Mouse (Mus musculus) midbrain, embryonic 16.5 days (tissue): ENCODE data around the gene Tet1. TPM values are rescaled to one million over a fixed set of nuclear protein-coding genes. Genes with fewer than 3 reads are reported as not detected.

Source experiments
- ATAC-seq: fragments of 200-750 bp; cut with Nextera tagmentation; 2 replicates; pipeline ENCODE4 v1.8.0; 2017; ENCODE audit warnings: moderate TSS enrichment
- H3K27ac ChIP-seq: fragments of 300-500 bp; sonication (generic); 2 replicates; pipeline ENCODE4 v1.5.1; 2014; ENCODE audit warnings: mild to moderate bottlenecking, low read length, mixed read lengths
- H3K27me3 ChIP-seq: fragments of 300-500 bp; sonication (generic); 2 replicates; pipeline ENCODE4 v1.6.1; 2014; ENCODE audit warnings: low read depth, low read length, mixed read lengths; ENCODE audit not compliant: control insufficient read depth, insufficient read depth
- H3K36me3 ChIP-seq: fragments of 300-500 bp; sonication (generic); 2 replicates; pipeline ENCODE4 v1.6.1; 2014; ENCODE audit warnings: mild to moderate bottlenecking, low read length, moderate library complexity, mixed read lengths; ENCODE audit not compliant: control insufficient read depth, insufficient read depth
- H3K4me1 ChIP-seq: fragments of 300-500 bp; sonication (generic); 2 replicates; pipeline ENCODE4 v1.6.1; 2014; ENCODE audit warnings: mild to moderate bottlenecking, low read length, mixed read lengths; ENCODE audit not compliant: control insufficient read depth, insufficient read depth
- H3K4me2 ChIP-seq: fragments of 300-500 bp; sonication (generic); 2 replicates; pipeline ENCODE4 v1.6.1; 2014; ENCODE audit warnings: mild to moderate bottlenecking, low read length, mixed read lengths
- H3K4me3 ChIP-seq: fragments of 300-500 bp; sonication (generic); 2 replicates; pipeline ENCODE4 v1.5.1; 2014; ENCODE audit warnings: low read depth, mild to moderate bottlenecking, low read length, moderate library complexity, mixed read lengths
- H3K9ac ChIP-seq: fragments of 300-500 bp; sonication (generic); 2 replicates; pipeline ENCODE4 v1.6.1; 2014; ENCODE audit warnings: low read depth, low read length, mixed read lengths
- H3K9me3 ChIP-seq: fragments of 300-500 bp; sonication (generic); replicated peaks from 2 replicates; pipeline ENCODE4 v1.6.1; 2014; ENCODE audit warnings: mild to moderate bottlenecking, low read length, mixed read lengths; ENCODE audit not compliant: control insufficient read depth, poor library complexity, severe bottlenecking
- WGBS: fragments of 180-500 bp; shearing (Covaris S2); extraction: QIAGEN DNeasy Blood & Tissue Kit; methylation state at CpG from one replicate; pipeline ENCODE4 v1.1.7; 2014; 5-methylcytosine and 5-hydroxymethylcytosine counted together
- polyA plus RNA-seq: library from polyadenylated mRNA; unstranded; fragments of >200 nt; fragmentation: Nextera tagmentation; extraction: Ambion mirVana; gene quantifications from 2 replicates; pipeline ENCODE4 v1.2.1, GENCODE M21; 2015

Gene Tet1
- polyA plus RNA-seq, 1 experiment from 2014 or later, result 42.4 TPM

DNA sequence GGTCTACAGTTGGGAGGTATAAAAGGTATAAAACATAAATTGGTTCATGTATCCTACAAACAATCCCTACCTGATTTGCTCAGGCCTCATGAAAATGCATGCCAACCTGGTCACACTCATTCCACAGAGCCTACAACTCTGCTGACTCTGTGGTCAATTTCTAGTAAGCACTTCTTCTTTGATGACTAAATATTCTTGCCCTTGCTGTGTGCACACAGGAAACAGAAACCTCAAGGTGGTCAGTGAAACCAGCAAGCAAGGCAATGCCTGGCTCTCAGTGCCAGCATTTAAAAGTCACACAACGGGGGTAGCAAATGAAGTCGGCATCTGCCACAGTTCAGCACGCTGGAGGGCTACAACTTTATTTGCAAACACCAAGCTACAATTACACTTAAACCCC is 45.2 kb downstream of the Tet1 start:
- no peak for ATAC-seq

DNA sequence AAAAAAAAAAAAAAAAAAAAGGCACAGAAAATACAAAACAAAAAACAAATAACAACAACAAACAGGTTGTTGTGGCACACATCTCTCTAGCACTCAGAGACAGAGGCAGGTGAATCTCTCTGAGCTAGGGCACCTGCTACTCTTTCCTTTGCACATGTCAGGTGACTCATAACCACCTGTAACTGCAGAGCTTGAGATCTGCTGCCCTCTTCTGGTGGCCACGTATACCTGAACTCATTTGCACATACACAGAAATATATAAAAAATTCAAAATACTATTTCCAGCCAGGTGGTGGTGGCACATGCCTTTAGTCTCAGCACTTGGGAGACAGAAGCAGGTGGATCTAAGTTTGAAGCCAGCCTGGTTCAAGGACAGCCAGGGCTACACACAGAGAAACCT is 46.4 kb downstream of the Tet1 start:
- ATAC-seq, result no peak
- no peaks in the 10 kb centered on the region for H3K27me3 ChIP-seq
- WGBS, result 100% methylated on average over 1 of the region's 1 CpGs
- peaks cover 2% of the 10 kb centered on the region; the same call in 1 of the 2 replicates for H3K36me3 ChIP-seq
- no peaks in the 10 kb centered on the region for H3K9me3 ChIP-seq
- no peak overlapping the region for H3K9ac ChIP-seq
- no peak overlapping the region for H3K4me3 ChIP-seq
- no peak overlapping the region for H3K27ac ChIP-seq
- peaks cover 23% of the 10 kb centered on the region for H3K4me1 ChIP-seq
- H3K4me2 ChIP-seq, result no peak overlapping the region

More for the DNA sequence above, 45.2 kb downstream of the Tet1 start:
- H3K4me2 ChIP-seq, result peak overlapping the region; percentile 65
- no peaks in the 10 kb centered on the region for H3K27me3 ChIP-seq
- H3K9ac ChIP-seq, result peak overlapping the region; percentile 60
- H3K4me3 ChIP-seq, result peak overlapping the region; percentile 39
- H3K9me3 ChIP-seq, result no peaks in the 10 kb centered on the region
- H3K27ac ChIP-seq, result peak overlapping the region; percentile 73
- peaks cover 2% of the 10 kb centered on the region; the same call in 1 of the 2 replicates for H3K36me3 ChIP-seq
- peaks cover 25% of the 10 kb centered on the region for H3K4me1 ChIP-seq
- WGBS, result 48% methylated on average over 3 of the region's 3 CpGs

DNA sequence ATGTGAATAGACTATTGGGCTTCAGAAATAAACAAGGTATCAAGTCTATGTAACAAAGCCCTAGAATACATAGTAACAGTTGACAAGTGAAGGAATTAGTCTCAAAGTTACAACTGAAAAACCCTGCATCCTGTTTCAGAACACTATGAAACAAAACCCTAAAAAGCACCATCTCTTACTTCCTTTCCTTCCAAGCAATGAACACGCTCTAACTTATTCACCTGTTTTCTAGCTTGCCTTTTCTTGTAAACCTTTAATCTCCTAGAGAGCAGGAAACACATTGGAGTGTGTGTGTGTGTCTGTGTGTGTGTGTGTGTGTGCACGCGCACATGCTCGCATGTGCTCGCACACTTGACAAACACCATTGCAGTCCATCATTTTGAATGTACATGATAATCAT is 49.8 kb downstream of the Tet1 start:
- Histone ChIP-seq H3K4me3 (no peak overlapping the region), H3K36me3 (peaks cover 2% of the 10 kb centered on the region; the same call in 1 of the 2 replicates), H3K9ac (no peak overlapping the region), H3K27me3 (no peaks in the 10 kb centered on the region), H3K4me1 (peaks cover 19% of the 10 kb centered on the region), H3K9me3 (no peaks in the 10 kb centered on the region), H3K27ac (no peak overlapping the region), H3K4me2 (no peak overlapping the region)
- ATAC-seq, result no peak
- 95% methylated on average over 5 of the region's 5 CpGs for WGBS

DNA sequence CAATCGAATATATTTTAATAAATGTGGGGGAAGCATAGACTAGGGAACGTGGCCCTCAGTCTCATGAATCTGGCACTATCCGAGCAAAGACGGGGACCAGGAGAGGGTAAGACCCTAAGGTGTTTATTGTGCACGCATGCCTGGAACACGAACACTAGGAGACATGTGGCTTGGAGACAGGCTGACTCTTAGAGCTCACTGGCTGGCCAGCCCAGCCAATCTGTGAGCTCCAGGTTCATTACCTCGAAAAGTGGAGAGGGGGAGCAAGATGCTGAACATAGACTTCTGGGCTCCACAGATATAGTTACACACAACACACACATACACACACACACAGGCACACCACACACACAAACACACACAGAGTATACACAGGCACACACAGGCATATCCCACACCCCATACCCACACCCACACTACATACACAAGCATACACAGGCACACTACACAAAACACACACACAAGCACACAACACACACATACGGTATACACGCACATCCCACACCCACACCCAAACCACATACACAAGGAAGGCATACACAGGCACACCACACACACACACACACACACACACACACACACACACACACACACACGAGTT is 52.0 kb downstream of the Tet1 start:
- no peak overlapping the region for H3K27ac ChIP-seq

DNA sequence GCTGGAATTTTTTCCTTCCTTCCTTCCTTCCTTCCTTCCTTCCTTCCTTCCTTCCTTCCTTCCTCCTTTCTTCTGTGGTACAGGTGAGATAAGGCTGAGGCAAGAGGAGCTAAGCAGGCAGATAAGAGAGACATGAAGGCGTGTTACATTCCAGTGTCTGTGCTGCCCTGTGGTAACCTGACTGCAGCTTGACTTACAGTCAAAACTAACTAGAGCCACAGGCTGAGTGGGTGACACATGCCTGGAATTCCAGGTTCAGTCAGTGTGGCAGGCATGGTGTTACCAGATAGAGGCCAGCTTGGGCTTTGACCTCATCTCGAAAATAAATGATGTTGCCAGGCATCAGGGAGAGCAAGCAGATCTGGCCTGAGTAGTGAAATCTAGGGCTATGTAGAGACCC is 53.8 kb downstream of the Tet1 start:
- Histone ChIP-seq H3K27me3 (no peaks in the 10 kb centered on the region), H3K4me3 (no peak overlapping the region), H3K27ac (no peak overlapping the region), H3K4me2 (no peak overlapping the region), H3K9ac (no peak overlapping the region), H3K4me1 (peaks cover 8% of the 10 kb centered on the region; the same call in 1 of the 2 replicates), H3K9me3 (no peaks in the 10 kb centered on the region), H3K36me3 (no peaks in the 10 kb centered on the region)
- 87% methylated on average over 2 of the region's 2 CpGs for WGBS
- ATAC-seq, result no peak

More for the DNA sequence above, 52.0 kb downstream of the Tet1 start:
- WGBS, result 85% methylated on average over 10 of the region's 10 CpGs
- no peak overlapping the region for H3K4me3 ChIP-seq
- no peaks in the 10 kb centered on the region for H3K9me3 ChIP-seq
- no peak overlapping the region for H3K9ac ChIP-seq
- no peaks in the 10 kb centered on the region for H3K36me3 ChIP-seq
- H3K4me1 ChIP-seq, result peaks cover 8% of the 10 kb centered on the region; the same call in 1 of the 2 replicates
- peak; percentile 72 for ATAC-seq
- H3K4me2 ChIP-seq, result no peak overlapping the region
- H3K27me3 ChIP-seq, result no peaks in the 10 kb centered on the region

DNA sequence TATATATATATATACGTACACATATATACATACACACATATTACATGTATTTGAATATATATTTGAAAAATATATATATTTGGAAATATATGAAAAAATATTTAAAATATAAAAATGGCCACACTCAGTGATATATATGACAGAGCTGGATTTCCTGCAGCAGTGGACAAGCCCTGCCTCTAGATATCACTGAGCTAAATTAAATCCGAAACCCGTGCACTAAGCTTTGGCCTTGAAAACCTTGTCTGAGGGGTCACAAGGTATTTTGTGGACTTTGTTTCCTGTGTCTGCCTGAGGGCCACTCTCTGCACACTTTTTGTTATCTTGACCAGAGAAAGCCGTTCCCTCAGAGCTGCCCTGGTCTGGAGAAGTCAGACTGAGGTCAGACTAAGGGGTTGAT is 54.2 kb downstream of the Tet1 start:
- Histone ChIP-seq H3K4me2 (no peak overlapping the region), H3K4me3 (no peak overlapping the region), H3K9me3 (no peaks in the 10 kb centered on the region), H3K9ac (no peak overlapping the region), H3K4me1 (peaks cover 8% of the 10 kb centered on the region; the same call in 1 of the 2 replicates), H3K36me3 (no peaks in the 10 kb centered on the region), H3K27me3 (no peaks in the 10 kb centered on the region), H3K27ac (no peak overlapping the region)
- WGBS, result 91% methylated on average over 4 of the region's 4 CpGs
- no peak for ATAC-seq

DNA sequence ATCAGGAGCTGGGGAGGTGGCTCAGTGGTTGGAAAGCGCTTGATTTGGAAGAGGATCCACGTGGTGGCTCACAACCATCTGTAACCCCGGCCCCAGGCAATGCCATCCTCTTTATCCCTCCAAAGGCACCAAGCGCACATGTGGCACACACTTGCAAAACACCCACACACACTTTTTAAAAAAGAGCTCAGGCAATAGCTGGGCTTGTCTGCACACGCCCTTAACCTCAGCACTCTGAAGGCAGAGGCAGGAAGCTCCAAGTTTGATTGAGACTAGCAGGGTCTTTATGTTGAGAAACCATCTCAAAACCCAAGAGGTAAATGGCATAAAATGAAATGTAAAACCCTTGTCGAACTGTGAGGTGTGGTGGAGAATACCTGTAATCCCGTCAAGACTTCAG is 57.2 kb downstream of the Tet1 start:
- Histone ChIP-seq H3K9ac (no peak overlapping the region), H3K27ac (no peak overlapping the region), H3K27me3 (no peaks in the 10 kb centered on the region), H3K4me3 (no peak overlapping the region), H3K4me2 (no peak overlapping the region), H3K36me3 (no peaks in the 10 kb centered on the region), H3K4me1 (no peaks in the 10 kb centered on the region), H3K9me3 (no peaks in the 10 kb centered on the region)
- no peak for ATAC-seq
- 87% methylated on average over 7 of the region's 7 CpGs for WGBS

DNA sequence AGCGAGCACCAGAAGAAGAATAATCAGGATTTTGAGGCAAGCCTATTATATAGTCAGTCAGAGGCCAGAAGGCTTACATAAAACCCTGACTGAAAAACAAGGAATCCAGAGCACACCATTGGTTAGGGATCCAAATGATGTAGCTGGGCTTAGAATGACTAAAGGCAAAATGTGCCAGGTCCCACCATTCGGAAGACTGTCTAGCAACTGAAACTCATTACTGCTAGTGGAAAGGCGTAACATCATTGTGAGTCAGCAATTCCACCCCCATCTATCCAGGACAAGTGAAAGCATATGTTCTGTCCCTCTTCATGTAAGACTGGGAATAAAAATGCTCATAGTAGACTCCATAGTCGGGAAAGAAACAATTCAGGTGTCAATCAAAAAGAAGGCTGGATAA is 57.8 kb downstream of the Tet1 start:
- WGBS, result 76% methylated on average over 4 of the region's 4 CpGs

DNA sequence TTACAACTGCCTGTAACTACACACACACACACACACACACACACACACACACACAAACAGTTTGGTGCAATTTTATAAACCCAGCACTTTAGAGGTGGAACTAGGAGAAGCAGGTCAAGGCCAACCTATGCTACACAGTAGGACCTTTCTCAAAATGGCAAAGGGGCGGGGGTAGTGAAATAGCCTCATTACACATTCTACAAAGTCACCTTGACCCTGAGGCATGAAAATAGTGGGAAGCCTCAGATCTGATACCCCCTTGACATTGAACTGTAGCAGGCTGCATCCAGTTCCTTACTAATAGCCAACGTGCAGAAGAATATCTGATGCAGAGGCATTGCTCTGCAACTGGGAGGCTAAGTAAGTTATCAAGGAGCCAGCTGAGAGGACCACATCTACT is 60.0 kb downstream of the Tet1 start:
- WGBS, result 97% methylated on average over 2 of the region's 2 CpGs
- Histone ChIP-seq H3K4me1 (no peaks in the 10 kb centered on the region), H3K4me2 (no peak overlapping the region), H3K36me3 (no peaks in the 10 kb centered on the region), H3K27ac (no peak overlapping the region), H3K27me3 (no peaks in the 10 kb centered on the region), H3K4me3 (no peak overlapping the region), H3K9me3 (no peaks in the 10 kb centered on the region), H3K9ac (no peak overlapping the region)
- no peak for ATAC-seq

More for the DNA sequence above, 57.8 kb downstream of the Tet1 start:
- Histone ChIP-seq H3K9me3 (no peaks in the 10 kb centered on the region), H3K27ac (no peak overlapping the region), H3K4me3 (no peak overlapping the region), H3K4me1 (no peaks in the 10 kb centered on the region), H3K27me3 (no peaks in the 10 kb centered on the region), H3K36me3 (no peaks in the 10 kb centered on the region), H3K4me2 (no peak overlapping the region), H3K9ac (no peak overlapping the region)
- ATAC-seq, result no peak
